Mouse (Mus musculus) hindbrain, embryonic 11.5 days (tissue): ENCODE results near the gene E2f3. TPM values are rescaled to one million over a fixed set of nuclear protein-coding genes. Genes with fewer than 3 reads are reported as not detected.
A peak's percentile ranks its signal among the peaks of the same experiment; 100 is the strongest.

ENCODE experiments used
- ATAC-seq: fragments of 200-750 bp; cut with Nextera tagmentation; 2 replicates; pipeline ENCODE4 v1.8.0; 2017; ENCODE audit warnings: mild to moderate bottlenecking, moderate TSS enrichment, moderate library complexity; ENCODE audit not compliant: low FRiP score
- DNase-seq: peaks from one replicate; pipeline ENCODE4 v3.0.0-alpha.2; 2015; ENCODE audit warnings: low spot score
- H3K27ac ChIP-seq: fragments of 300-500 bp; sonication (generic); 2 replicates; pipeline ENCODE4 v1.5.1; 2014; ENCODE audit warnings: mild to moderate bottlenecking, low read depth, low read length
- H3K27me3 ChIP-seq: fragments of 300-500 bp; sonication (generic); 2 replicates; pipeline ENCODE4 v1.6.1; 2014; ENCODE audit warnings: mild to moderate bottlenecking, low read length, moderate library complexity, mixed read lengths; ENCODE audit not compliant: control insufficient read depth, insufficient read depth
- H3K36me3 ChIP-seq: fragments of 300-500 bp; sonication (generic); 2 replicates; pipeline ENCODE4 v1.6.1; 2014; ENCODE audit warnings: mild to moderate bottlenecking, low read length, moderate library complexity, mixed read lengths; ENCODE audit not compliant: control insufficient read depth, insufficient read depth
- H3K4me1 ChIP-seq: fragments of 300-500 bp; sonication (generic); replicated peaks from 2 replicates; pipeline ENCODE4 v1.6.1; 2014; ENCODE audit warnings: low read length, mixed read lengths; ENCODE audit not compliant: control insufficient read depth, insufficient read depth
- H3K4me2 ChIP-seq: fragments of 300-500 bp; sonication (generic); replicated peaks from 2 replicates; pipeline ENCODE4 v1.6.1; 2014; ENCODE audit warnings: mild to moderate bottlenecking, low read depth, low read length
- H3K4me3 ChIP-seq: fragments of 300-500 bp; sonication (generic); 2 replicates; pipeline ENCODE4 v1.5.1; 2014; ENCODE audit warnings: low read depth, low read length
- H3K9ac ChIP-seq: fragments of 300-500 bp; sonication (generic); 2 replicates; pipeline ENCODE4 v1.6.1; 2014; ENCODE audit warnings: low read depth, low read length
- H3K9me3 ChIP-seq: fragments of 300-500 bp; sonication (generic); 2 replicates; pipeline ENCODE4 v1.6.1; 2016; ENCODE audit warnings: low read length; ENCODE audit not compliant: control insufficient read depth
- WGBS: fragments of 180-500 bp; shearing (Covaris S2); extraction: QIAGEN DNeasy Blood & Tissue Kit; methylation state at CpG from one replicate; pipeline ENCODE4 v1.1.7; 2014; 5-methylcytosine and 5-hydroxymethylcytosine counted together
- polyA plus RNA-seq: library from polyadenylated mRNA; unstranded; fragments of >200 nt; fragmentation: Nextera tagmentation; extraction: Ambion mirVana; gene quantifications from 2 replicates; pipeline ENCODE4 v1.2.1, GENCODE M21; 2014

The E2f3 gene
- polyA plus RNA-seq, 1 experiment from 2014 or later, result 13.0 TPM

GRCm38 (mm10) chr13:29906734-29907133 is 79.1 kb downstream of the E2f3 start:
- no peak overlapping the region for H3K4me3 ChIP-seq
- H3K27me3 ChIP-seq, result no peaks in the 10 kb centered on the region
- DNase-seq, result no peak
- no peak for ATAC-seq
- no peak overlapping the region for H3K9ac ChIP-seq
- H3K4me2 ChIP-seq, result no peak overlapping the region
- no peaks in the 10 kb centered on the region for H3K4me1 ChIP-seq
- WGBS, result 97% methylated on average over 10 of the region's 10 CpGs
- H3K36me3 ChIP-seq, result peaks cover 27% of the 10 kb centered on the region; the same call in 1 of the 2 replicates
- H3K9me3 ChIP-seq, result peaks cover 3% of the 10 kb centered on the region
- H3K27ac ChIP-seq, result no peak overlapping the region

GRCm38 (mm10) chr13:29903341-29903740 is 82.5 kb downstream of the E2f3 start:
- no peaks in the 10 kb centered on the region for H3K4me1 ChIP-seq
- H3K27ac ChIP-seq, result no peak overlapping the region
- H3K36me3 ChIP-seq, result peaks cover 11% of the 10 kb centered on the region; the same call in 1 of the 2 replicates
- no peak overlapping the region for H3K9ac ChIP-seq
- no peak for DNase-seq
- no peak for ATAC-seq
- no peaks in the 10 kb centered on the region for H3K27me3 ChIP-seq
- H3K4me2 ChIP-seq, result no peak overlapping the region
- H3K4me3 ChIP-seq, result no peak overlapping the region
- H3K9me3 ChIP-seq, result peaks cover 3% of the 10 kb centered on the region
- WGBS, result 100% methylated on average over 1 of the region's 1 CpGs

- no peaks in the 10 kb centered on the region for H3K27me3 ChIP-seq
- peaks cover 7% of the 10 kb centered on the region; the same call in 1 of the 2 replicates for H3K36me3 ChIP-seq
- 90% methylated on average over 1 of the region's 1 CpGs for WGBS
- DNase-seq, result no peak
- no peak overlapping the region for H3K27ac ChIP-seq
- H3K4me1 ChIP-seq, result no peaks in the 10 kb centered on the region
- no peak for ATAC-seq
- H3K9ac ChIP-seq, result no peak overlapping the region
- peaks cover 3% of the 10 kb centered on the region for H3K9me3 ChIP-seq
- no peak overlapping the region for H3K4me2 ChIP-seq
- H3K4me3 ChIP-seq, result no peak overlapping the region
Measured at GRCm38 (mm10) chr13:29902676-29903075, 83.2 kb downstream of the E2f3 start.

- no peak for DNase-seq
- Histone ChIP-seq H3K9ac (no peak overlapping the region), H3K4me2 (no peak overlapping the region), H3K36me3 (peaks cover 2% of the 10 kb centered on the region; the same call in 1 of the 2 replicates), H3K4me1 (no peaks in the 10 kb centered on the region), H3K9me3 (peaks cover 3% of the 10 kb centered on the region), H3K27me3 (no peaks in the 10 kb centered on the region), H3K27ac (no peak overlapping the region), H3K4me3 (no peak overlapping the region)
- 78% methylated on average over 4 of the region's 4 CpGs for WGBS
- no peak for ATAC-seq
Measured at GRCm38 (mm10) chr13:29901641-29902040, 84.2 kb downstream of the E2f3 start.

- Histone ChIP-seq H3K4me1 (no peaks in the 10 kb centered on the region), H3K9ac (no peak overlapping the region), H3K36me3 (no peaks in the 10 kb centered on the region), H3K4me2 (no peak overlapping the region), H3K27me3 (no peaks in the 10 kb centered on the region), H3K4me3 (no peak overlapping the region), H3K27ac (no peak overlapping the region), H3K9me3 (no peaks in the 10 kb centered on the region)
- DNase-seq (no peak), ATAC-seq (no peak)
- 95% methylated on average over 3 of the region's 3 CpGs for WGBS
Measured at GRCm38 (mm10) chr13:29866780-29867179, 119.1 kb downstream of the E2f3 start.

GRCm38 (mm10) chr13:29864331-29864730 is 121.5 kb downstream of the E2f3 start:
- Histone ChIP-seq H3K27me3 (no peaks in the 10 kb centered on the region), H3K4me2 (no peak overlapping the region), H3K36me3 (no peaks in the 10 kb centered on the region), H3K9me3 (no peaks in the 10 kb centered on the region), H3K4me3 (no peak overlapping the region), H3K9ac (no peak overlapping the region), H3K4me1 (no peaks in the 10 kb centered on the region), H3K27ac (no peak overlapping the region)
- ATAC-seq (no peak), DNase-seq (no peak)
- 62% methylated on average over 6 of the region's 6 CpGs for WGBS

- Histone ChIP-seq H3K4me2 (no peak overlapping the region), H3K9me3 (no peaks in the 10 kb centered on the region), H3K36me3 (no peaks in the 10 kb centered on the region), H3K27ac (no peak overlapping the region), H3K4me3 (no peak overlapping the region), H3K4me1 (no peaks in the 10 kb centered on the region), H3K9ac (no peak overlapping the region), H3K27me3 (no peaks in the 10 kb centered on the region)
- WGBS, result 75% methylated on average over 2 of the region's 2 CpGs
- ATAC-seq, result no peak
- no peak for DNase-seq
Measured at GRCm38 (mm10) chr13:29860087-29860486, 125.8 kb downstream of the E2f3 start.

GRCm38 (mm10) chr13:29857436-29857835 is 128.4 kb downstream of the E2f3 start:
- DNase-seq, result peak; percentile 40
- H3K27ac ChIP-seq, result no peak overlapping the region
- no peaks in the 10 kb centered on the region for H3K9me3 ChIP-seq
- H3K9ac ChIP-seq, result no peak overlapping the region
- H3K36me3 ChIP-seq, result no peaks in the 10 kb centered on the region
- H3K4me1 ChIP-seq, result no peaks in the 10 kb centered on the region
- WGBS, result 26% methylated on average over 4 of the region's 4 CpGs
- no peak overlapping the region for H3K4me3 ChIP-seq
- no peaks in the 10 kb centered on the region for H3K27me3 ChIP-seq
- no peak overlapping the region for H3K4me2 ChIP-seq
- ATAC-seq, result no peak; the same call in 1 of the 2 replicates
